In the genomic region with DNA sequence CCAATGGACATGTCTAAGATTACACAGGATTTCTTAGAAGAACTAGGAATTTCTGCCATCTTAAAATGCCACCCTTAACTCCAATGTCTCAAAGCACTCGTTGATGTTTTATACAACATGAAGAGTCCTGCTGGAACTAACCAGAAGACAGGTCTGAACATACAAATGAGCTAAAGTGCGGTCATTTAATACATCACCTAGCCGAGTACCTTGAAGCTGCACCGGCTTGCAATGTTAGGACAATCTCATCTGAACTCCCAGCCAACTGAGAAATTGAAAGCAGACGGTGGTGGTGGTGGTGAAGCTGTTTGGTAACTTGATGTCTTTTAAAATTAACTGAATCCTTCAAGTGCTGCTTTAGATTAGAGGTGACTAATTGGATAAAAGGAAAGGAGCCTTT, we compare ENCODE assay signal across 8 mouse cellular contexts. TPM values are rescaled to one million over a fixed set of nuclear protein-coding genes. Genes with fewer than 3 reads are reported as not detected.
A peak's percentile ranks its signal among the peaks of the same experiment; 100 is the strongest.
DNase-seq lines count a peak whose midpoint lies in the region; ATAC-seq and TF ChIP-seq lines count a peak whose summit lies in the region.

No protein-coding gene starts in this region.

- no peak overlapping the region; the same call in 1 of the 2 replicates for H3K9ac ChIP-seq in heart, adult 2 months (ENCODE audit: low read depth, low read length)
- peak overlapping the region; percentile 63; the same call in 1 of the 2 replicates for H3K9ac ChIP-seq in ES-Bruce4 (ENCODE audit: low read depth, poor library complexity, severe bottlenecking)

- TF ChIP-seq POLR2A in heart, adult 2 months (IDR thresholded peaks at IDR 0.05; ENCODE audit: insufficient read depth, low read depth, low read length) = no peak
- TF ChIP-seq POLR2A in ES-Bruce4 (IDR thresholded peaks at IDR 0.05; ENCODE audit: insufficient read depth, low read length) = no peak

- 40% methylated on average over 5 of the region's 5 CpGs for WGBS in heart, adult 2 months
- WGBS in hindbrain, embryonic 10.5 days = 54% methylated on average over 5 of the region's 5 CpGs

- peak overlapping the region; percentile 83 for H3K27ac ChIP-seq in heart, adult 2 months
- H3K27ac ChIP-seq in ES-Bruce4 (ENCODE audit: insufficient read depth, low read length) = no peak overlapping the region
- no peak overlapping the region for H3K27ac ChIP-seq in hindbrain, embryonic 10.5 days

- no peaks in the 10 kb centered on the region for H3K27me3 ChIP-seq in heart, adult 2 months (ENCODE audit: control insufficient read depth, insufficient read depth, low read length)
- H3K27me3 ChIP-seq in ES-Bruce4 (ENCODE audit: control insufficient read depth, insufficient read depth, low read length, poor library complexity, severe bottlenecking) = no peaks in the 10 kb centered on the region; the same call in 1 of the 2 replicates
- H3K27me3 ChIP-seq in hindbrain, embryonic 10.5 days (ENCODE audit: insufficient read depth, poor library complexity, severe bottlenecking) = peaks cover 25% of the 10 kb centered on the region

- no peak for TF ChIP-seq EP300 in heart, adult 2 months (IDR thresholded peaks at IDR 0.05; ENCODE audit: insufficient read depth, low read depth, low read length)
- TF ChIP-seq EP300 in ES-Bruce4 (IDR thresholded peaks at IDR 0.05; ENCODE audit: insufficient read depth, low read depth, low read length) = no peak

- peaks cover 1% of the 10 kb centered on the region for H3K4me1 ChIP-seq in heart, adult 2 months (ENCODE audit: control insufficient read depth, insufficient read depth, low read length)
- no peaks in the 10 kb centered on the region for H3K4me1 ChIP-seq in ES-Bruce4 (ENCODE audit: control insufficient read depth, insufficient read depth, low read length)
- peaks cover 17% of the 10 kb centered on the region for H3K4me1 ChIP-seq in hindbrain, embryonic 10.5 days (replicated peaks)

- H3K36me3 ChIP-seq in heart, adult 2 months (ENCODE audit: control insufficient read depth, insufficient read depth, low read length) = no peaks in the 10 kb centered on the region; the same call in 1 of the 2 replicates
- no peaks in the 10 kb centered on the region for H3K36me3 ChIP-seq in ES-Bruce4 (ENCODE audit: control insufficient read depth, insufficient read depth, low read length, poor library complexity, severe bottlenecking)
- no peaks in the 10 kb centered on the region for H3K36me3 ChIP-seq in hindbrain, embryonic 10.5 days

- H3K79me2 ChIP-seq in heart, adult 2 months (replicated peaks; ENCODE audit: control insufficient read depth, insufficient read depth, low read length) = no peaks in the 10 kb centered on the region; the same call in 1 of the 2 replicates

- H3K4me3 ChIP-seq in heart, adult 2 months = peak overlapping the region; percentile 83
- no peak overlapping the region for H3K4me3 ChIP-seq in ES-Bruce4 (ENCODE audit: low read depth, low read length)
- peak overlapping the region; percentile 78 for H3K4me3 ChIP-seq in hindbrain, embryonic 10.5 days

- H3K9me3 ChIP-seq in ES-Bruce4 (replicated peaks; ENCODE audit: control insufficient read depth, insufficient read depth, low read length, poor library complexity, severe bottlenecking) = no peaks in the 10 kb centered on the region
- no peaks in the 10 kb centered on the region for H3K9me3 ChIP-seq in hindbrain, embryonic 10.5 days

- no peak for TF ChIP-seq CTCF in heart, adult 2 months (IDR thresholded peaks at IDR 0.05)
- no peak for TF ChIP-seq CTCF in ES-Bruce4 (IDR thresholded peaks at IDR 0.05; ENCODE audit: low read depth, low read length)

- 0 out of 2 replicates have a peak, but pooled peaks have one; percentile 0 for ATAC-seq in megakaryocyte, adult 5-6 weeks (ENCODE audit: poor library complexity, severe bottlenecking)
- ATAC-seq in granulocyte monocyte progenitor cell, adult 5-6 weeks (replicated peaks; ENCODE audit: poor library complexity, severe bottlenecking) = no peak

- no peak for DNase-seq in heart, adult 2 months
- no peak for DNase-seq in heart, adult 9 months (ENCODE audit: low spot score in 2 of 2)
- DNase-seq in hindbrain, embryonic 10.5 days (ENCODE audit: low spot score) = no peak
- no peak for DNase-seq in spleen, postnatal 4 days (ENCODE audit: low spot score in 2 of 2)
- no peak for DNase-seq in testis, postnatal 14 days (ENCODE audit: low spot score)

- intact Hi-C loops in heart, adult 2 months (cut with DNase I) = loop anchor here (5.0 kb wide), 2 partner anchors 41 to 196 kb away; no protein-coding TSS in a partner anchor

RNA-seq across cellular contexts. Expression of gene Mitf, which starts 0.8 kb away (rescaled TPM):
- total RNA-seq in heart, adult 2 months (2021) = 10 to 100 TPM; 50.6 to 68.3 TPM
- 23.4 and 36.3 TPM in 2 replicates for polyA plus RNA-seq in heart, adult 2 months (2012; rRNA removed)
- polyA plus RNA-seq in ES-Bruce4 (2011; ENCODE audit: insufficient read depth, insufficient read length, low read depth, missing spikeins) = 2.3 and 2.7 TPM in 2 replicates
- polyA plus RNA-seq in hindbrain, embryonic 10.5 days (2016; fragmentation: Nextera tagmentation; extraction: Ambion mirVana) = 1.4 and 1.8 TPM in 2 replicates
- total RNA-seq in megakaryocyte, adult 5-6 weeks (2015) = 11.1 and 15.6 TPM in 2 replicates
- 8.8 and 14.4 TPM in 2 replicates for total RNA-seq in megakaryocyte, adult 5-6 weeks (2017)
- 6.6 and 11.3 TPM in 2 replicates for total RNA-seq in granulocyte monocyte progenitor cell, adult 5-6 weeks (2014; fragmentation: Nextera tagmentation)
- total RNA-seq in granulocyte monocyte progenitor cell, adult 5-6 weeks (2017) = 7.4 and 7.5 TPM in 2 replicates
